Comparison of ENCODE assay signal across 24 mouse cellular contexts in genomic region chr8:66511537-66511936, GRCm38 (mm10). TPM values are rescaled to one million over a fixed set of nuclear protein-coding genes. Genes with fewer than 3 reads are reported as not detected.
"Had no signal": no experiment of that assay in that cellular context is flagged by ENCODE, and none has a peak within 500 bp of the region (broad histone marks: within the 10 kb centered on the region; RNA-seq: fewer than 3 reads in every experiment).

Gene Tktl2 (plus strand): TSS chr8:66511756.

- H3K9ac ChIP-seq: limb, embryonic 12.5 days; limb, embryonic 15.5 days; liver, embryonic 14.5 days; liver, postnatal 0 days; lung, embryonic 14.5 days had no signal

- H3K4me3 ChIP-seq: limb, embryonic 12.5 days; limb, embryonic 15.5 days had no signal

- H3K36me3 ChIP-seq: limb, embryonic 12.5 days; limb, embryonic 15.5 days had no signal

- H3K4me1 ChIP-seq: limb, embryonic 12.5 days; limb, embryonic 15.5 days had no signal

- H3K27ac ChIP-seq: limb, embryonic 12.5 days; limb, embryonic 15.5 days; liver, embryonic 14.5 days; macrophage had no signal

- DNase-seq: kidney, adult 18-20 months; kidney, adult 9 months; kidney, postnatal 14 days; kidney, postnatal 4 days; left cerebral cortex, postnatal 4 days; liver, postnatal 0 days; lung, embryonic 14.5 days; midbrain, embryonic 14.5 days; thymus, adult 18-20 months; thymus, postnatal 36 days had no signal

- H3K27me3 ChIP-seq: limb, embryonic 12.5 days; limb, embryonic 15.5 days had no signal

- H3K9me3 ChIP-seq: limb, embryonic 15.5 days had no signal

- ATAC-seq: liver, postnatal 0 days; lung, postnatal 0 days had no signal

RNA-seq across cellular contexts. Expression of gene Tktl2, which starts in this region (rescaled TPM):
- polyA plus RNA-seq: kidney, embryonic 16.5 days; limb, embryonic 12.5 days; limb, embryonic 15.5 days; liver, embryonic 11.5 days; liver, embryonic 14.5 days; liver, postnatal 0 days; lung, embryonic 14.5 days; lung, postnatal 0 days; macrophage; midbrain, embryonic 11.5 days; neural tube, embryonic 11.5 days; neural tube, embryonic 14.5 days; small intestine, adult 2 months; spleen, adult 2 months; stomach, embryonic 16.5 days; urinary bladder, adult 2 months had no signal
